Mouse (Mus musculus): Measurements from ENCODE around the gene Ache. TPM values are rescaled to one million over a fixed set of nuclear protein-coding genes. Genes with fewer than 3 reads are reported as not detected.

The Ache gene
- polyA plus RNA-seq (2014; fragmentation: Illumina TruSeq; extraction: RNeasy Lipid Tissue Mini Kit (QIAGEN cat#74804); ENCODE audit: low replicate concordance) = not detected

DNA sequence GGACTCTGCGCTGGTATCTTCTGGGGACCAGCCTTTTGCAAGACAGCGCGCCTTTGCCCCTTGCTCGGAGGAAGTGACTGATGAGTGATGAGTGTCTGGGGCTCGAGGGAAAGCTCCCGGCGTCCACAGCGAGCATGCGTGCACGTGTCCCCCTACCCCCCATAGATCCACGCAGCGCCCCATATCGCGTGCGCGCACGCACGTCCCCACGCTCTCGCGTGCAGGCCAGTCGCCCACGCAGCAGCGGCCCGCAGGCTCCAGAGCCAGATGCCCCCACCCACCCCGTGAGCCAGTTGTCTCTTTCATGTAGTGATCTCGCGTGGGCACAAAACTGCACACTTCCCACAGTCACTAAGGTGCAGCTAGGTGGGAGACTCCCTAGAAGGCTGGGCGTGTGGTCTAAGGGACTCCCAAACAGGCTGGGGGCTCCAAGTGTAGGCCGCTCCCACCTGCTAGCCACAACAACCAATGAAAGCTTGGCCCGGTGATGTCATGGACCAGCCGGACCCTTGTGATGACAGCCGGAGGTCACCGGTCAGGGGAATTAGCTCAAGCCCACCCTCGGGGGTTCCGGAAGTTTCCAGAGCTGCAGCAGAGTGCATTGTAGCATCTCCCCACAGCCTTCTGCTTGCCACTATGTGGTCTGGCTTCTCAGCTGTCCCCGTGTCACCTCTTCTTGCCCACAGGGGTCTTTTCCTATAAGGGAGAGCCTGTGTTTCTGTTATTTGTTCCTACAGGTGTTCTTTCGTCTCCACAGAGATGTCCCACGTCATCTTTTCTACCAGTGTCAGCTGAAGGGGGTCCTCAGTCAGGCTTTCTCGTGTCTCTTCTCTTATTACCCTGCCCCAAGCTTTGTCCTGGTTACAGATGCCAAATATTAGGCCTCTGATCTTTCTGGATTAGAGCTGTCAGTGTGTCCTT is at the start of gene Ache:
TSS of gene Ache (plus strand) at position 488 of the 921 bp plus-strand sequence.

DNA sequence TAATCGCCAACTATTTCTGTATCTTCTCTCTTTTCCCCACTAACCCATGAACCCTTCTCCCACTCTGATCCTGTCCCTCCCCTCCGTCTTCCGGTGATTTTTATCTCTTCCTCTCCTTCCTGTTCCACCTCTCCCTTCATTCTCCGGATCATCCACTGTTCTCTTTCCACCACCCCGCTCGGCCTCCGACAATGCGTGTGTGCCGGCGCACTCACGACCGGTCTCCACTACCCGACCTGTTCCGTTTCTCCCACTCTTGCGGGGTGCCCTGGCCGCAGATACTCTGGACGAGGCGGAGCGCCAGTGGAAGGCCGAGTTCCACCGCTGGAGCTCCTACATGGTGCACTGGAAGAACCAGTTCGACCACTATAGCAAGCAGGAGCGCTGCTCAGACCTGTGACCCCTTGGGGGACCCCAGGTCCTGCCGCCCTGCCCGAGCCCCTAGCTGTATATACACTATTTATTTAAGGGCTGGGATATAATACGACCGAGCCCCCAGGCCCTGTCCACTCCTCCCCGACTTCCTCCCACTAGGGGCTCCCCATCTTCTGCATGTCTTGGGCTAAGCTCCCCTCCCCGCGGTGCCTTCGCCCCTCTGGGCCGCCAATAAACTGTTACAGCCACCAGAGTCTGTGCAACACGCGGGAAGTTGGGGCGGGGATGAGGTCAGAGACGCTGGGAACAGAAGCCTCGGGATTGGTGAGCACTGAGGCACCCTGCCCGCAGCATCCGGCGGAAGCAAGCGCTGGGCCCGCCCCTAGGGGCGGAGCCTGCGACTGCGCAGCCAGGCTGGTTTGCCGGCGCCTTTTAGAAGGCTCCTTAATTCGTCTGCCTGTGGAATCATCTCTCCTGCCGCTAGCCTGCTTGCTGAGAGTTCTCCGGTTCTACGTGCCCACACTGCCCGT is 6.8 kb downstream of the Ache start, which contains the start of gene Ufsp1:
TSS of gene Ufsp1 (plus strand) at position 791 of the 905 bp plus-strand sequence.

DNA sequence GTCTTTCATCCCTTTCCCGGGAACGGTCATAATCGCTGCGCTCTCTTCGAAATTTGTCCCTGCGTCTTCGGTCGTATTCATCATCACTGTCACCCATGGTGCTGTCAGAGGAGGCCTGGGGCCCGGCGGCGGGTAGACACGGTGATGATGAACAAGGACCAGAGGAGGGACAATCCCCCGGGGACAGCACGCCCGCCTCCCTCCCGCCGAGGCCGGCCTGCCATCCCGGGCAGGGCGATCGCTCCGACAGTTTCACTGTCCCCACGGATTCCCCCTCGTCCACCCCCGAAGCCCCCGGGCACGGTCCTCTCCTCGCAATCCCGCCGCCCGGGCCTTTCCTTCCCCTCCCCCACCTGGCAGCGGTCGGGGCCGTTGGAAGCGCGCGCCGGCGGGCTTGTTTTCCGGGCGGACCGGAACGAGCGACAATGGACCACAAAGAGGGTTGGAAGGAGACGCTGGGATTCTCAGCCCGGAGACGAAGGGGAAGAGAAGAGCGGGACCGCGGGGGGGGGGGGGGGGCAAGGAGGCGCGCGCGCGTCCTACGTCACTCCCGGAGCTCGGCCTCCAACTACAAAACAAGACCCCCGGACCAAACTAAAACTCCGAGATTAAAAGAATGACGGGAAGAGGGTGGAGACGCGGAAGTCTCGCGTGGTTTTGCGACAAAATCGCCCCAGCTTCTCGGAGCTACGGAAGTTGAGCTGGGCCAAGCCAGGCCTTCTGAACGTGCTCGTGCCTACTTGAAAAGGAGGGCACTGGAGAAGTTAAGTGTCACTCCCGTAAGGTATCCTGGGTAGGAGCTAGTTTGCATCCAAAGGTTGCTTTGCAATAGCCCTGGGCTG is 20.0 kb downstream of the Ache start, which contains the start of gene Srrt:
TSS of gene Srrt (minus strand) at position 604 of the 842 bp plus-strand sequence.

DNA sequence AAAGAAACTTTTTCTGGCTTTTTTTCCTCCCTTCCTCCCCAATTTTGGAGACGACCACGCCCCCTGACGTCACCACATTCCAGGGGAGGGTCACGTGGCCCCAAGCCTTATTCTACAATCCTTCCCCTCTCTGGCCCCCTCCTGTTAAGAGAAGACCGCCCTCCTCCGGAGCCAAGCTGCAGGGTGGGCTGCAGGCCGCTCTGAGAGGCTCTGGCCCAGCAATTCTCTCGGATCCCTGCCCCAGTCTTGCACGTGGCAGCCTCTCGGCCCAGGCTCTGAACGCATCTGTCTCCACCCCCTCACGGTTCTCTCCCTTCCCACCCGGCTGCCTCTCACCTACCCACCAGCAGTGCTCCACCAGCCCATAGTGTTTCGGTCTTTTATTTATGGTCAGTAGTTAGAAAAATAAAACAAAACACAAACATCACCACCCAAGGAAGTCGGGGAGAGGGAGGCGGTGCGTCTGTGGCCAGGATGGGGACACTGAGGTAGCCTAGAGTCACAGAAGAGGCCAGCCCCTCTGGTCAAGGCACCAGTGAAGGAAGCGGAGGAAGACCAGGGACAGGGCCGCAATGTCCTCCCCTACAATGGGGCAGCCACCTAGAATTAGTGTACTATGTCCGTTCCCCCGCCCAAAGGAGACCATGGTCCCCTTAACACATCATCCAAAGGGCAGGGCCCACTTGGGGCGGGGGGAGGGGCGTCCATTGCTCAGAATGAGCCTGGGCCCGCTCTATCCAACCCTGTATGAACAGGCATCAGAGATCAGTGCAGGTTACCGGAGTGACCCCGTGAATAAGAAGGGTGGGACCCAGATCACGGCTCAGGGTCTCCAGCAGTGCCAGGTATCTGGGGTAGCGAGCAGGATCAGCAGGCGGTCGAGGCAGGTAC is 27.1 kb downstream of the Ache start, which contains the start of gene Trip6:
TSS of gene Trip6 (minus strand) at position 212 of the 891 bp plus-strand sequence.

DNA sequence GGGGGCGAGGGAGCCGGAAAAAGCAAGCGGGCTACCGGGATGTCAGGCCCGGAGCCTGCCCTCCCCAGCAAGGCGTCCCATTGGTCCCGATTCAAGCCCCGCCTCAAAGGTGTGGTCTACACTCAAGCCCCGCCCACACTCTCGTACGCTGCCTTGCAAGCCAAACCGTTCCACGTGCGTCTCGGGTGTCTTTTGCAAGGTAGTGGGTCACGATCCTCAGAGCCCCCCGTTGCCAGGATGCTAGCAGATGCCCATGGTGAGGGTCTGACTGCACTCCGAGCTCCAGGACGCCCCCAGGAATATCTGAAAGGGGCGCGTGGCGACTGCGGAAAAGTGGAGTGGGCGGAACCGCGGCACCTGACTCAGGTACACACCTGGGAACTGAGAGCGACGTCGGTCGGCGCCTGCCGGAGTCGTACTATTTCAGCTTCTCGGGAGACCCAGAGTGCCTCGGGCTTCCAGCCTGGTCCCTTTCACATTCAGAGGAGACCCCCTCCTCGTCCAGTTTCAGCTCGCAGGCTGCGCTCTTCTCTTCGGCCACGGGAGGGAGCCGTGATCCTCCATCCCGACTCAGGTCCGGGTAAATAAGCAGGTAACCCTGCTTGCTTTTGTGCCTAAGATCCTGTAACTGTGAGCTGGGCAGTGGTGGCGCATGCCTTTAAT is 46.3 kb downstream of the Ache start, which contains the start of gene Slc12a9:
TSS of gene Slc12a9 (minus strand) at position 86 of the 663 bp plus-strand sequence.

Other genes starting within 250 kb of the Ache start
- gene Ap1s1, start 241.4 kb upstream of the Ache start, polyA plus RNA-seq (2014; fragmentation: Illumina TruSeq; extraction: RNeasy Lipid Tissue Mini Kit (QIAGEN cat#74804); ENCODE audit: low replicate concordance) = 10.1 TPM
- 1.2 TPM for gene Serpine1, start 215.3 kb upstream of the Ache start, polyA plus RNA-seq (2014; fragmentation: Illumina TruSeq; extraction: RNeasy Lipid Tissue Mini Kit (QIAGEN cat#74804); ENCODE audit: low replicate concordance)
- 26.4 TPM for gene Trim56, start 171.3 kb upstream of the Ache start, polyA plus RNA-seq (2014; fragmentation: Illumina TruSeq; extraction: RNeasy Lipid Tissue Mini Kit (QIAGEN cat#74804); ENCODE audit: low replicate concordance)
- 739 TPM for gene Muc3, start 138.2 kb upstream of the Ache start, polyA plus RNA-seq (2014; fragmentation: Illumina TruSeq; extraction: RNeasy Lipid Tissue Mini Kit (QIAGEN cat#74804); ENCODE audit: low replicate concordance)
- gene Muc3a, start 75.1 kb upstream of the Ache start, polyA plus RNA-seq (2014; fragmentation: Illumina TruSeq; extraction: RNeasy Lipid Tissue Mini Kit (QIAGEN cat#74804); ENCODE audit: low replicate concordance) = 5.4 TPM
- gene Ufsp1, start 7.1 kb downstream of the Ache start, polyA plus RNA-seq (2014; fragmentation: Illumina TruSeq; extraction: RNeasy Lipid Tissue Mini Kit (QIAGEN cat#74804); ENCODE audit: low replicate concordance) = 1.9 TPM
- 15.2 TPM for gene Srrt, start 20.2 kb downstream of the Ache start, polyA plus RNA-seq (2014; fragmentation: Illumina TruSeq; extraction: RNeasy Lipid Tissue Mini Kit (QIAGEN cat#74804); ENCODE audit: low replicate concordance)
- gene Trip6, start 26.9 kb downstream of the Ache start, polyA plus RNA-seq (2014; fragmentation: Illumina TruSeq; extraction: RNeasy Lipid Tissue Mini Kit (QIAGEN cat#74804); ENCODE audit: low replicate concordance) = not detected
- 0.33 TPM for gene Slc12a9, start 46.1 kb downstream of the Ache start, polyA plus RNA-seq (2014; fragmentation: Illumina TruSeq; extraction: RNeasy Lipid Tissue Mini Kit (QIAGEN cat#74804); ENCODE audit: low replicate concordance)
- 4.2 TPM for gene Ephb4, start 62.6 kb downstream of the Ache start, polyA plus RNA-seq (2014; fragmentation: Illumina TruSeq; extraction: RNeasy Lipid Tissue Mini Kit (QIAGEN cat#74804); ENCODE audit: low replicate concordance)
- 0.19 TPM for gene Zan, start 189.5 kb downstream of the Ache start, polyA plus RNA-seq (2014; fragmentation: Illumina TruSeq; extraction: RNeasy Lipid Tissue Mini Kit (QIAGEN cat#74804); ENCODE audit: low replicate concordance)
- gene Pop7, start 215.0 kb downstream of the Ache start, polyA plus RNA-seq (2014; fragmentation: Illumina TruSeq; extraction: RNeasy Lipid Tissue Mini Kit (QIAGEN cat#74804); ENCODE audit: low replicate concordance) = not detected
- 0.97 TPM for gene Gigyf1, start 231.0 kb downstream of the Ache start, polyA plus RNA-seq (2014; fragmentation: Illumina TruSeq; extraction: RNeasy Lipid Tissue Mini Kit (QIAGEN cat#74804); ENCODE audit: low replicate concordance)
- not detected for gene Epo, start 245.7 kb downstream of the Ache start, polyA plus RNA-seq (2014; fragmentation: Illumina TruSeq; extraction: RNeasy Lipid Tissue Mini Kit (QIAGEN cat#74804); ENCODE audit: low replicate concordance)
- 1.5 TPM for gene Gnb2, start 246.0 kb downstream of the Ache start, polyA plus RNA-seq (2014; fragmentation: Illumina TruSeq; extraction: RNeasy Lipid Tissue Mini Kit (QIAGEN cat#74804); ENCODE audit: low replicate concordance)